Mouse (Mus musculus) CH12.LX (cell line): ENCODE measurements at regions not wholly inside any gene's neighbourhood (a gene's known extent, or its start where the extent isn't known, plus 50 kb on each side); places are given as distances from the start of the nearest gene placed in this dataset.

Experiments used
- DNase-seq: peaks from one replicate; pipeline ENCODE4 v3.0.0-alpha.2; 2013; ENCODE audit errors: extremely low read depth
- H3K27ac ChIP-seq: 2 replicates; pipeline ENCODE4 v1.5.1; 2012; ENCODE audit warnings: low read depth, mild to moderate bottlenecking, control low read depth, moderate library complexity; ENCODE audit not compliant: insufficient read depth
- H3K27me3 ChIP-seq: replicated peaks from 2 replicates; pipeline ENCODE3; 2012; ENCODE audit warnings: inconsistent platforms
- H3K36me3 ChIP-seq, 2 experiments: replicated peaks in 1 of 2; 2 replicates each; pipeline versions ENCODE3 to v1.6.1; 2012; ENCODE audit warnings: inconsistent platforms in 1 of 2, low read length in 1 of 2, mild to moderate bottlenecking in 1 of 2, mixed read lengths in 1 of 2, moderate library complexity in 1 of 2; ENCODE audit not compliant: control insufficient read depth in 1 of 2, insufficient read depth in 1 of 2
- H3K4me1 ChIP-seq, 2 experiments: 2 replicates each; pipeline ENCODE4 v1.6.1; 2012; ENCODE audit warnings: inconsistent platforms in 1 of 2, moderate library complexity in 1 of 2; ENCODE audit not compliant: insufficient read depth in 2 of 2, control insufficient read depth in 1 of 2
- H3K4me2 ChIP-seq: 2 replicates; pipeline ENCODE4 v1.6.1; 2012; ENCODE audit warnings: low read depth, mild to moderate bottlenecking, control low read depth; ENCODE audit not compliant: poor library complexity, insufficient read depth, severe bottlenecking
- H3K4me3 ChIP-seq, 3 experiments: fragments of 150-350 bp in 1 of 3; sonication (generic) in 1 of 3; replicated peaks in 1 of 3; 2 replicates each; pipeline versions ENCODE3 to v1.5.1; 2011 to 2012; ENCODE audit warnings: low read depth in 2 of 3, low read length in 2 of 3, mild to moderate bottlenecking in 2 of 3, moderate library complexity in 2 of 3, control low read depth in 1 of 3, improper control_type of control experiment in 1 of 3, inconsistent platforms in 1 of 3, mixed read lengths in 1 of 3; ENCODE audit not compliant: poor library complexity in 1 of 3
- H3K79me2 ChIP-seq: replicated peaks from 2 replicates; pipeline ENCODE4 v1.6.1; 2012; ENCODE audit warnings: mild to moderate bottlenecking, moderate library complexity; ENCODE audit not compliant: control insufficient read depth, poor library complexity, insufficient read depth, severe bottlenecking; ENCODE audit errors: extremely low read depth
- H3K9ac ChIP-seq: 2 replicates; pipeline ENCODE4 v1.6.1; 2012; ENCODE audit warnings: low read depth, mild to moderate bottlenecking, control low read depth, moderate library complexity; ENCODE audit not compliant: insufficient read depth
- H3K9me3 ChIP-seq: replicated peaks from 2 replicates; pipeline ENCODE3; 2012; ENCODE audit warnings: low read length, inconsistent platforms, mixed read lengths
- CTCF ChIP-seq, 2 experiments: IDR thresholded peaks in 1 of 2; conservative IDR thresholded peaks in 1 of 2; 2 replicates each; pipeline ENCODE4 v1.5.1; 2011 to 2012; ENCODE audit warnings: low read depth in 2 of 2, low read length in 2 of 2, improper control_type of control experiment in 1 of 2, inconsistent platforms in 1 of 2, mild to moderate bottlenecking in 1 of 2, moderate library complexity in 1 of 2
- ETS1 ChIP-seq: conservative IDR thresholded peaks from 2 replicates; pipeline ENCODE4 v1.6.1; 2012; ENCODE audit warnings: low read depth, mild to moderate bottlenecking, inconsistent platforms, low read length, improper control_type of control experiment, moderate library complexity
- HCFC1 ChIP-seq: IDR thresholded peaks from 2 replicates; pipeline ENCODE4 v1.6.1; 2012; ENCODE audit warnings: low read depth, mild to moderate bottlenecking, inconsistent platforms, low read length, improper control_type of control experiment
- IRF4 ChIP-seq: IDR thresholded peaks from 2 replicates; pipeline ENCODE4 v1.6.1; 2014; ENCODE audit warnings: low read depth, mild to moderate bottlenecking, inconsistent platforms, low read length, improper control_type of control experiment
- JUND ChIP-seq: conservative IDR thresholded peaks from 2 replicates; pipeline ENCODE4 v1.6.1; 2011; ENCODE audit warnings: low read depth, low read length, improper control_type of control experiment
- MAFK ChIP-seq: IDR thresholded peaks from 2 replicates; pipeline ENCODE4 v1.6.1; 2011; ENCODE audit warnings: low read length, improper control_type of control experiment; ENCODE audit not compliant: insufficient replicate concordance
- PAX5 ChIP-seq: IDR thresholded peaks from 2 replicates; pipeline ENCODE4 v1.6.1; 2012; ENCODE audit warnings: low read length, inconsistent platforms, mixed read lengths
- POLR2A ChIP-seq: IDR thresholded peaks from 2 replicates; pipeline ENCODE4 v1.6.1; 2011; ENCODE audit warnings: low read depth, mild to moderate bottlenecking, improper control_type of control experiment, low read length
- POLR2AphosphoS2 ChIP-seq: IDR thresholded peaks from 2 replicates; pipeline ENCODE4 v1.6.1; 2011; ENCODE audit warnings: low read depth, low read length, improper control_type of control experiment
- RAD21 ChIP-seq: IDR thresholded peaks from 2 replicates; pipeline ENCODE4 v1.6.1; 2011; ENCODE audit warnings: low read depth, mild to moderate bottlenecking, low read length, improper control_type of control experiment, moderate library complexity
- SMC3 ChIP-seq: IDR thresholded peaks from 2 replicates; pipeline ENCODE4 v1.6.1; 2011; ENCODE audit warnings: low read depth, low read length, improper control_type of control experiment
- TCF12 ChIP-seq: IDR thresholded peaks from 2 replicates; pipeline ENCODE4 v1.6.1; 2014; ENCODE audit warnings: low read depth, mild to moderate bottlenecking, inconsistent platforms, low read length, improper control_type of control experiment
- ZC3H11A ChIP-seq: IDR thresholded peaks from 2 replicates; pipeline ENCODE4 v1.6.1; 2012; ENCODE audit warnings: low read depth, mild to moderate bottlenecking, inconsistent platforms, low read length, improper control_type of control experiment
- ZKSCAN1 ChIP-seq: IDR thresholded peaks from 2 replicates; pipeline ENCODE4 v1.6.1; 2012; ENCODE audit warnings: low read depth, inconsistent platforms, low read length, improper control_type of control experiment, borderline replicate concordance
- dilution Hi-C: fragments of 300-500 bp; cut with MboI; formaldehyde crosslinking; loops from 2 replicates; pipeline ENCODE4 v1.14.3; 2020; ENCODE audit warnings: low sequenced_read_pairs; ENCODE audit not compliant: extremely low pct_unique_long_range_greater_than_20kb, extremely low pct_ligation_motif_present
- in situ Hi-C: fragments of 300-500 bp; cut with MboI; formaldehyde crosslinking; loops from 3 replicates; pipeline ENCODE4 v1.14.3; 2019; ENCODE audit warnings: low sequenced_read_pairs, low pct_ligation_motif_present, low pct_unique_long_range_greater_than_20kb, mixed read lengths

- Histone ChIP-seq H3K79me2 (no peaks in the 10 kb centered on the region), H3K36me3 (no peaks in the 10 kb centered on the region), H3K4me2 (peak overlapping the region; percentile 85), H3K27ac (no peak overlapping the region), H3K4me3 (no peak overlapping the region), H3K9ac (no peak overlapping the region), H3K4me1 (no peaks in the 10 kb centered on the region), H3K27me3 (no peaks in the 10 kb centered on the region), H3K9me3 (no peaks in the 10 kb centered on the region)
- in situ Hi-C loops (loop anchor here (25.0 kb wide), 2 partner anchors 1097 to 1322 kb away; partner anchors contain the start of gene Satb2), dilution Hi-C loops (no loop called here)
- DNase-seq: peak; percentile 27
- TF ChIP-seq MAFK (no peak), ZKSCAN1 (no peak), SMC3 (peak; percentile 60), PAX5 (no peak), CTCF (conservative IDR thresholded peaks at IDR 0.05 in 1 of 2, IDR thresholded peaks at IDR 0.05 in 1 of 2; ENCODE audit: low read depth in 2 of 2, low read length in 2 of 2) (peak in 1 of 2 experiments; percentile 73; a peak in 2 of 4 replicates), ZC3H11A (peak; percentile 28; the same call in 1 of the 2 replicates), RAD21 (peak; percentile 83), JUND (no peak), IRF4 (0 out of 2 replicates have a peak, but pooled peaks have one; percentile 34)
Observed at GRCm38 (mm10) chr1:55890511-55891151, 484.9 kb downstream of the Plcl1 start.

GRCm38 (mm10) chr1:55891894-55892293, 486.2 kb downstream of the Plcl1 start:
- dilution Hi-C loops (no loop called here), in situ Hi-C loops (loop anchor here (25.0 kb wide), 2 partner anchors 1095 to 1320 kb away; partner anchors contain the start of gene Satb2)
- H3K27ac ChIP-seq: no peak overlapping the region
- H3K79me2 ChIP-seq: no peaks in the 10 kb centered on the region
- no peaks in the 10 kb centered on the region for H3K36me3 ChIP-seq
- H3K4me3 ChIP-seq: no peak overlapping the region
- TF ChIP-seq JUND (no peak), TCF12 (no peak), POLR2AphosphoS2 (no peak), HCFC1 (no peak), MAFK (no peak), SMC3 (no peak), ETS1 (no peak), ZKSCAN1 (no peak), POLR2A (no peak)
- TF ChIP-seq, all 38 proteins: peak for 0
- no peak for DNase-seq
- Histone ChIP-seq H3K4me2 (no peak overlapping the region; the same call in 1 of the 2 replicates), H3K27me3 (no peaks in the 10 kb centered on the region), H3K9me3 (no peaks in the 10 kb centered on the region), H3K4me1 (no peaks in the 10 kb centered on the region), H3K9ac (no peak overlapping the region)
